Mouse (Mus musculus) MEL (cell line): Measurements from ENCODE around the gene Sgsm1.

Source experiments
- MAFK ChIP-seq: IDR thresholded peaks from 2 replicates; pipeline ENCODE4 v1.6.1; 2011; ENCODE audit warnings: low read depth, mild to moderate bottlenecking, low read length, improper control_type of control experiment, borderline replicate concordance
- MYC ChIP-seq: IDR thresholded peaks from 2 replicates; pipeline ENCODE4 v1.6.1; 2011; ENCODE audit warnings: low read depth, mild to moderate bottlenecking, low read length, improper control_type of control experiment, moderate library complexity

GRCm38 (mm10) chr5:113301841-113302240 lies 8.7 kb downstream of the Sgsm1 start:
- no peak for TF ChIP-seq MYC
- TF ChIP-seq MAFK, result no peak
